In genomic region chr4:58286368-58287090, GRCm38 (mm10) we compare ENCODE assay signal across 16 mouse cellular contexts. TPM values are rescaled to one million over a fixed set of nuclear protein-coding genes. Genes with fewer than 3 reads are reported as not detected.
A peak's percentile ranks its signal among the peaks of the same experiment; 100 is the strongest.
DNase-seq lines count a peak whose midpoint lies in the region; ATAC-seq and TF ChIP-seq lines count a peak whose summit lies in the region.
"Had no signal": no experiment of that assay in that cellular context is flagged by ENCODE, and none has a peak within 500 bp of the region (broad histone marks: within the 10 kb centered on the region; RNA-seq: fewer than 3 reads in every experiment).

No protein-coding gene starts in this region.

- H3K4me2 ChIP-seq in intestine, postnatal 0 days (replicated peaks; ENCODE audit: low read depth), result peak overlapping the region; percentile 3; the same call in 1 of the 2 replicates
- H3K4me2 ChIP-seq in intestine, embryonic 16.5 days (ENCODE audit: low read depth, low read length), result no peak overlapping the region
- peak overlapping the region; percentile 94 for H3K4me2 ChIP-seq in CH12.LX (ENCODE audit: insufficient read depth, low read depth, poor library complexity, severe bottlenecking)
- H3K4me2 ChIP-seq in limb, embryonic 15.5 days, result peak overlapping the region; percentile 20
- H3K4me2 ChIP-seq: forebrain, embryonic 15.5 days; liver, embryonic 13.5 days; neural tube, embryonic 13.5 days had no signal

- peak; percentile 45 for DNase-seq in gastrocnemius, adult 18-20 months (ENCODE audit: low spot score)
- DNase-seq in gastrocnemius, postnatal 25 days, result no peak
- DNase-seq in CH12.LX (ENCODE audit: extremely low read depth), result no peak
- DNase-seq in lung, postnatal 14 days, result no peak
- DNase-seq in left cerebral cortex, postnatal 14 days (ENCODE audit: low spot score in 2 of 2), result no peak
- DNase-seq: adrenal gland, adult 8-10 months; cerebellum, adult 8-10 months; kidney, postnatal 36 days; liver, embryonic 13.5 days; lung, postnatal 10 days had no signal

- no peak for TF ChIP-seq CTCF in intestine, postnatal 0 days (IDR thresholded peaks at IDR 0.05; ENCODE audit: low read depth)
- TF ChIP-seq CTCF in CH12.LX (conservative IDR thresholded peaks at IDR 0.05 in 1 of 2, IDR thresholded peaks at IDR 0.05 in 1 of 2; ENCODE audit: low read depth in 2 of 2, low read length in 2 of 2), result no peak

- no peak for TF ChIP-seq RAD21 in CH12.LX (IDR thresholded peaks at IDR 0.05; ENCODE audit: low read depth, low read length)

- H3K9me3 ChIP-seq in intestine, postnatal 0 days (ENCODE audit: control insufficient read depth), result no peaks in the 10 kb centered on the region
- no peaks in the 10 kb centered on the region for H3K9me3 ChIP-seq in intestine, embryonic 16.5 days (ENCODE audit: control insufficient read depth, low read length)
- no peaks in the 10 kb centered on the region for H3K9me3 ChIP-seq in CH12.LX (replicated peaks; ENCODE audit: low read length)
- H3K9me3 ChIP-seq in limb, embryonic 15.5 days, result no peaks in the 10 kb centered on the region
- H3K9me3 ChIP-seq: forebrain, embryonic 15.5 days; liver, embryonic 13.5 days; neural tube, embryonic 13.5 days had no signal

- in situ Hi-C loops in CH12.LX (cut with MboI; ENCODE audit: low pct_ligation_motif_present, low pct_unique_long_range_greater_than_20kb, low sequenced_read_pairs), result loop anchor here (25.0 kb wide), 1 partner anchor 451 kb away; no protein-coding TSS in a partner anchor

- WGBS in intestine, postnatal 0 days, result 54% methylated on average over 9 of the region's 9 CpGs
- 50% methylated on average over 9 of the region's 9 CpGs for WGBS in intestine, embryonic 16.5 days
- 22% methylated on average over 9 of the region's 9 CpGs for WGBS in limb, embryonic 15.5 days

- no peak overlapping the region for H3K27ac ChIP-seq in intestine, postnatal 0 days (ENCODE audit: low read depth, low read length)
- no peak overlapping the region for H3K27ac ChIP-seq in intestine, embryonic 16.5 days (ENCODE audit: low read length)
- H3K27ac ChIP-seq in CH12.LX (ENCODE audit: insufficient read depth, low read depth), result no peak overlapping the region
- peak overlapping the region; percentile 58 for H3K27ac ChIP-seq in limb, embryonic 15.5 days
- H3K27ac ChIP-seq: forebrain, embryonic 15.5 days; liver, embryonic 13.5 days; neural tube, embryonic 13.5 days had no signal

- no peak overlapping the region for H3K9ac ChIP-seq in intestine, postnatal 0 days (ENCODE audit: low read depth, low read length)
- H3K9ac ChIP-seq in intestine, embryonic 16.5 days (ENCODE audit: low read depth, low read length), result no peak overlapping the region
- no peak overlapping the region for H3K9ac ChIP-seq in CH12.LX (ENCODE audit: insufficient read depth, low read depth)
- no peak overlapping the region for H3K9ac ChIP-seq in limb, embryonic 15.5 days
- H3K9ac ChIP-seq: forebrain, embryonic 15.5 days; liver, embryonic 13.5 days; neural tube, embryonic 13.5 days had no signal

- H3K36me3 ChIP-seq in intestine, postnatal 0 days (ENCODE audit: control insufficient read depth, insufficient read depth), result no peaks in the 10 kb centered on the region
- no peaks in the 10 kb centered on the region for H3K36me3 ChIP-seq in intestine, embryonic 16.5 days (ENCODE audit: control insufficient read depth, insufficient read depth, low read length)
- no peaks in the 10 kb centered on the region for H3K36me3 ChIP-seq in CH12.LX (replicated peaks in 1 of 2; ENCODE audit: control insufficient read depth in 1 of 2, insufficient read depth in 1 of 2, low read length in 1 of 2)
- H3K36me3 ChIP-seq in limb, embryonic 15.5 days, result no peaks in the 10 kb centered on the region
- H3K36me3 ChIP-seq: forebrain, embryonic 15.5 days; liver, embryonic 13.5 days; neural tube, embryonic 13.5 days had no signal

- dilution Hi-C loops in CH12.LX (cut with MboI; ENCODE audit: extremely low pct_ligation_motif_present, extremely low pct_unique_long_range_greater_than_20kb, low sequenced_read_pairs), result no loop called here

- intact Hi-C loops in left cerebral cortex, postnatal 14 days (cut with DNase I), result no loop called here

- ATAC-seq in intestine, postnatal 0 days, result no peak
- no peak for ATAC-seq in intestine, embryonic 16.5 days
- ATAC-seq in limb, embryonic 15.5 days (ENCODE audit: insufficient number of reproducible peaks, low FRiP score, low TSS enrichment, low read depth), result no peak
- ATAC-seq: forebrain, embryonic 15.5 days had no signal

- H3K4me1 ChIP-seq in intestine, postnatal 0 days (replicated peaks; ENCODE audit: control insufficient read depth, insufficient read depth, low read length), result no peaks in the 10 kb centered on the region
- H3K4me1 ChIP-seq in intestine, embryonic 16.5 days (ENCODE audit: control insufficient read depth, insufficient read depth, low read length), result peaks cover 3% of the 10 kb centered on the region; the same call in 1 of the 2 replicates
- H3K4me1 ChIP-seq in CH12.LX (ENCODE audit: control insufficient read depth in 1 of 2, insufficient read depth in 2 of 2), result peaks cover 2 to 5% of the 10 kb centered on the region in 2 experiments; a peak in 3 of 4 replicates
- no peaks in the 10 kb centered on the region for H3K4me1 ChIP-seq in limb, embryonic 15.5 days
- H3K4me1 ChIP-seq: forebrain, embryonic 15.5 days; liver, embryonic 13.5 days; neural tube, embryonic 13.5 days had no signal

- H3K79me2 ChIP-seq in CH12.LX (replicated peaks; ENCODE audit: control insufficient read depth, extremely low read depth, insufficient read depth, poor library complexity, severe bottlenecking), result no peaks in the 10 kb centered on the region

- H3K4me3 ChIP-seq in intestine, postnatal 0 days (ENCODE audit: low read depth, low read length), result no peak overlapping the region
- H3K4me3 ChIP-seq in intestine, embryonic 16.5 days (ENCODE audit: low read length), result no peak overlapping the region
- H3K4me3 ChIP-seq in CH12.LX (replicated peaks in 1 of 3; ENCODE audit: low read depth in 2 of 3, low read length in 2 of 3, poor library complexity in 1 of 3), result no peak overlapping the region
- peak overlapping the region; percentile 18 for H3K4me3 ChIP-seq in limb, embryonic 15.5 days
- H3K4me3 ChIP-seq: forebrain, embryonic 15.5 days; liver, embryonic 13.5 days; neural tube, embryonic 13.5 days had no signal

- no peaks in the 10 kb centered on the region for H3K27me3 ChIP-seq in intestine, postnatal 0 days (replicated peaks; ENCODE audit: control insufficient read depth, insufficient read depth, low read length)
- H3K27me3 ChIP-seq in intestine, embryonic 16.5 days (replicated peaks; ENCODE audit: control insufficient read depth, insufficient read depth, low read length), result no peaks in the 10 kb centered on the region
- H3K27me3 ChIP-seq in CH12.LX (replicated peaks), result no peaks in the 10 kb centered on the region
- H3K27me3 ChIP-seq in limb, embryonic 15.5 days, result no peaks in the 10 kb centered on the region
- H3K27me3 ChIP-seq: forebrain, embryonic 15.5 days; liver, embryonic 13.5 days; neural tube, embryonic 13.5 days had no signal

- no peak for TF ChIP-seq EP300 in CH12.LX (IDR thresholded peaks at IDR 0.05; ENCODE audit: low read length)

- no peak for TF ChIP-seq POLR2A in CH12.LX (IDR thresholded peaks at IDR 0.05; ENCODE audit: low read depth, low read length)

TF ChIP-seq in CH12.LX, 34 proteins besides CTCF, POLR2A, EP300 and RAD21:
- TF ChIP-seq ZNF384 (IDR thresholded peaks at IDR 0.05; ENCODE audit: low read depth, low read length) (peak; percentile 69), MAFK (IDR thresholded peaks at IDR 0.05; ENCODE audit: insufficient replicate concordance, low read length) (no peak)

RNA-seq across cellular contexts. Expression of gene Musk, which starts 0.8 kb away (rescaled TPM):
- 10 to 100 TPM; 21.8 to 44.1 TPM for total RNA-seq in gastrocnemius, adult 18-20 months (2021)
- total RNA-seq in gastrocnemius, postnatal 25 days (2021), result 10 to 100 TPM; 15.2 to 26.1 TPM
- 0.21 and 0.22 TPM in 2 replicates for polyA plus RNA-seq in intestine, postnatal 0 days (2015; fragmentation: Nextera tagmentation; extraction: Ambion mirVana)
- polyA plus RNA-seq in intestine, embryonic 16.5 days (2015; fragmentation: Nextera tagmentation; extraction: Ambion mirVana), result 0.10 and 0.13 TPM in 2 replicates
- total RNA-seq in CH12.LX (2012; rRNA removed) (not detected in 2 replicates), CH12.LX (2014; rRNA removed) (not detected in 2 replicates)
- polyA plus RNA-seq in CH12.LX (2012; ENCODE audit: insufficient read length, low read depth), result not detected in 2 replicates
- polyA plus RNA-seq in limb, embryonic 15.5 days (2015; fragmentation: Nextera tagmentation; extraction: Ambion mirVana), result 5.4 and 10.9 TPM in 2 replicates
- 1 to 10 TPM; 1.9 TPM for total RNA-seq in left cerebral cortex, postnatal 14 days (2021)
- total RNA-seq: hematopoietic stem cell, adult 5-6 weeks had no signal

Comparison
In these comparisons a context has a peak if more than half of its experiments do, and no peak if none do; other contexts are left out.
1. RNA of gene Musk, which starts 0.8 kb away (total RNA-seq): 21.8 to 44.1 TPM in gastrocnemius, adult 18-20 months and 15.2 to 26.1 TPM in gastrocnemius, postnatal 25 days; 1.9 TPM in left cerebral cortex, postnatal 14 days and not detected in CH12.LX; every median in the first group is over 4 times any median in the second.